Mouse (Mus musculus) hindbrain, postnatal 0 days (tissue): ENCODE results near the gene Gse1. TPM values are rescaled to one million over a fixed set of nuclear protein-coding genes. Genes with fewer than 3 reads are reported as not detected.

Source experiments
- ATAC-seq: fragments of 200-750 bp; cut with Nextera tagmentation; 2 replicates; pipeline ENCODE4 v1.8.0; 2017; ENCODE audit warnings: mild to moderate bottlenecking, moderate TSS enrichment, moderate library complexity
- DNase-seq: peaks from one replicate; pipeline ENCODE4 v3.0.0-alpha.2; 2015; ENCODE audit warnings: low spot score
- H3K27ac ChIP-seq: fragments of 300-500 bp; sonication (generic); 2 replicates; pipeline ENCODE4 v1.5.1; 2014; ENCODE audit warnings: mild to moderate bottlenecking
- H3K27me3 ChIP-seq: fragments of 300-500 bp; sonication (generic); 2 replicates; pipeline ENCODE4 v1.6.1; 2014; ENCODE audit warnings: low read length, mixed read lengths; ENCODE audit not compliant: insufficient read depth
- H3K36me3 ChIP-seq: fragments of 300-500 bp; sonication (generic); 2 replicates; pipeline ENCODE4 v1.6.1; 2014; ENCODE audit warnings: low read length, mixed read lengths; ENCODE audit not compliant: insufficient read depth
- H3K4me1 ChIP-seq: fragments of 300-500 bp; sonication (generic); 2 replicates; pipeline ENCODE4 v1.6.1; 2014; ENCODE audit warnings: antibody characterized with exemption, low read length, mixed read lengths; ENCODE audit not compliant: insufficient read depth
- H3K4me2 ChIP-seq: fragments of 300-500 bp; sonication (generic); 2 replicates; pipeline ENCODE4 v1.6.1; 2014; ENCODE audit warnings: low read depth, mild to moderate bottlenecking, low read length, moderate library complexity, mixed read lengths
- H3K4me3 ChIP-seq: fragments of 300-500 bp; sonication (generic); 2 replicates; pipeline ENCODE4 v1.5.1; 2014; ENCODE audit warnings: low read length
- H3K9ac ChIP-seq: fragments of 300-500 bp; sonication (generic); replicated peaks from 2 replicates; pipeline ENCODE4 v1.6.1; 2014; ENCODE audit warnings: mild to moderate bottlenecking, low read length, moderate library complexity, mixed read lengths
- H3K9me3 ChIP-seq: fragments of 300-500 bp; sonication (generic); 2 replicates; pipeline ENCODE4 v1.6.1; 2016; ENCODE audit warnings: low read length, mixed read lengths
- CTCF ChIP-seq: IDR thresholded peaks from 2 replicates; pipeline ENCODE4 v1.5.1; 2016; ENCODE audit warnings: antibody characterized with exemption, control low read depth, low read depth
- WGBS: fragments of 180-500 bp; shearing (Covaris S2); extraction: QIAGEN DNeasy Blood & Tissue Kit; methylation state at CpG from one replicate; pipeline ENCODE4 v1.1.7; 2014; 5-methylcytosine and 5-hydroxymethylcytosine counted together
- polyA plus RNA-seq: library from polyadenylated mRNA; unstranded; fragments of >200 nt; fragmentation: Nextera tagmentation; extraction: Ambion mirVana; gene quantifications from 2 replicates; pipeline ENCODE4 v1.2.1, GENCODE M21; 2015
- total RNA-seq: library from RNA; depleted of rRNA; stranded (reverse); fragments of >200 nt; gene quantifications from 2 replicates; pipeline ENCODE4 v1.2.3, GENCODE M21; 2014

Gene Gse1
- total and polyA plus RNA-seq, 2 experiments from 2014 or later, result 13.4 to 48.3 TPM

DNA sequence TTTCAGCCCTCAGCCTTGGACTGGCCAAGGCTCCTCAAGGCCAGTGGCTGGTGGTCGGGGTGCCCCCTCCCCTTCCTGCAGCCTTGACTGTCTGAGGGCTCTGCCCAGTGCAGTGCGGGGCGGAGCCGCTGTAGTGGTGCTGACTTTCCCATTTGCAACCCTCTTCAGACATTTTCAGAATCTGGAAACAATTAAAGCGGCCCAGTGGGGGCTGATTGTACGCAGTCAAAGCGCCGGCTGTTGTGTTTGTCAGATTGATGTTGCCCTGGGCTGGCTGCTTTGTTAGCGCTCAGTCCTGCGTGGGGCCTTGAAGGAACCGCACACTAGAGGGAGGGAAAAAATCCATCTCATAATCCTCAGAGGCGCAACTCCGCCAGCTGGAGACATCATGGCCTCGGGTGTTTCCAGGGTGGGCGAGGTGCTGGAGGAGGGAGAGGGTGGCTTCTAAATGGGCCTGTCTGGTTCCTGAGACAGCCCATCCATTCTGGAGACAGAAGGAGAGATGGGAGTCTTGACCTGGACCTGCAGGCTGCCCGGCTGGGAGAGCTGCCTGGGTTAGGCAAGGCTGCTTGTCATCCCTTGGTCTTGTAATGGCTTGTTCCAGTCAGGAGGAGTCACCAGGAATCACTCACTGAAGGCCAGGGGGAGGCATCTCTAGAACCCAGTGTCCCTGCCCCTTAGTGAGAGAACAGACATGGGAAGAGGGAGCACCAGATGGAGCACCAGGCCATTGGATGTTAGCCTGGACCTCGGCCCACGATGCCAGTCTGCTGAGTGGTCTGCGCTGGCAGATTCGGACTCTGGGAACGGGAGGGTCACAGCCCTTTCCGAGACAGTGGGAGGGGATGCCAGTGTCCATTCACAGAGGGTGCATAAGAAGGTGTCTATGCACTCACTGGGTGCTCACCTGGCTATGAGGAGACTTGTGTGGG lies 70.6 kb downstream of the Gse1 start:
- Histone ChIP-seq H3K4me2 (no peak overlapping the region), H3K36me3 (no peaks in the 10 kb centered on the region), H3K9ac (0 out of 2 replicates have a peak overlapping the region, but pooled peaks have one; percentile 13), H3K4me3 (no peak overlapping the region), H3K4me1 (peaks cover 39% of the 10 kb centered on the region), H3K27me3 (no peaks in the 10 kb centered on the region), H3K27ac (peak overlapping the region; percentile 28), H3K9me3 (no peaks in the 10 kb centered on the region)
- peak; percentile 72 for DNase-seq
- no peak for TF ChIP-seq CTCF
- 31% methylated on average over 22 of the region's 22 CpGs for WGBS
- ATAC-seq, result peak; percentile 30

DNA sequence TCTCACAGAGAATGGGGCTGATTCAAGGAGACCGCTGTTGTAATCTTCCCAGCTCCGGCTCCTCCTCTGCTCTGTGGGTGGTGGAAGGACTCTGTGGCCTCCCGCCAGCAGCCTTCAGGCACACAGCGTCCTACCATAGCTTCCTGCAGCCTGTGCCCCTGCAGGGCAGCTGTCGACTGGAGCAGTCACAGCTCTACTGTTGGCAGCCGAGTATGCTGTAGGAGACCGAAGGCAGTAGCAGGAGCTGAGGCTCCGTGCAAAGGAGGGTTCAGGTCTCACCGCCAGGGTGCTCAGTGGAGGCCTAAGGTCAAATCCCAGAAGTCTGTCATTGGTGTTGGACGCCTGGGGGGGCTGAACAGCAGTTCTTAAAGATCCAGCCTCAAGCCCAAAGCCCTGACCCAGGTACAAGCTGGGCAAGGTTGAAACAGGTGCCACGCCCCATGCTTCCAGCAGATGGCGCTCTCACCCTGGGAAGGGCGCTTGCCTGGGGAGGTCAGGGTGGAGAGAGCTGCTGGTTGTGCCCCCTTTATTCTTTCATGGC lies 72.4 kb downstream of the Gse1 start:
- Histone ChIP-seq H3K9ac (no peak overlapping the region), H3K9me3 (no peaks in the 10 kb centered on the region), H3K27ac (peak overlapping the region; percentile 54), H3K4me1 (peaks cover 28% of the 10 kb centered on the region), H3K4me3 (no peak overlapping the region), H3K4me2 (0 out of 2 replicates have a peak overlapping the region, but pooled peaks have one; percentile 12), H3K36me3 (no peaks in the 10 kb centered on the region), H3K27me3 (no peaks in the 10 kb centered on the region)
- TF ChIP-seq CTCF, result peak; percentile 97
- DNase-seq (peak; percentile 81), ATAC-seq (peak; percentile 71)
- WGBS, result 4% methylated on average over 13 of the region's 13 CpGs

DNA sequence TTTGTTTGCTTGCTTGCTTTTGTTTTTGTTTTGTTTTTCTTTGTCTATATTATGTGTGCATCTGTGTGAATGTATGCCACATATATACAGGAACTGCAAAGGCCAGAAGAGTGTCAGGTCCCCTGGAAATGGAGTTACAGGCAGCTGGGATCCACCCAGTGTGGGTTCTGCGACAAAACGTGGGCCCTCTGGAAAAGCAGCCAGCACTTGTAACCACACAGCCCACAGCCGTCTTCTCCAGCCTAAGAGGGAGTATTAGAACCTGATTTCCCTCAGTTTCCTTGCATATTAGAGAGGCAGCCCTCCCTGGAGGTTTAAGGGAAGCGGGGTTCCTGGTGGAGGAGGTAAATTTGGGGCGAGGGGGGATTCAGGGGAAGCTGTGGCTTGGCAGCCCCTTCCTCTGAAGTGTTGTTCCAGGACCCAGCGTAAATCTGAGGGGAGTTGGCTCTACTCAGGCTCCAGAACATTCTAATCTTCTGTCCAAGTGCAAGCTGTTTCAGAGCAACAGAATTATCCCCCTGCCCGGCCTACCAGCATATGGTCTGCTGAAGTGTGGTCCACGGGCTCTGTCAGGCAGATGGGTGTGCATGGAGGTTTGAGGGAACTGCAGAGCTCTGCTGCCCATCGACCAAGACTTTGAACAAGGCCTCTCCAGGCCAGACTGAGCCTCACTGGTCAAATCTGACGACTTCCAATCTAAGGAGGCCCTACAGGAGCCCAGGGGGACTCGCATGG lies 74.9 kb downstream of the Gse1 start:
- Histone ChIP-seq H3K4me2 (no peak overlapping the region), H3K4me1 (peaks cover 35% of the 10 kb centered on the region), H3K4me3 (no peak overlapping the region), H3K36me3 (no peaks in the 10 kb centered on the region), H3K9me3 (no peaks in the 10 kb centered on the region), H3K9ac (no peak overlapping the region), H3K27ac (peak overlapping the region; percentile 75), H3K27me3 (no peaks in the 10 kb centered on the region)
- WGBS, result 54% methylated on average over 11 of the region's 11 CpGs
- peak; percentile 46 for DNase-seq
- no peak for TF ChIP-seq CTCF
- ATAC-seq, result no peak

DNA sequence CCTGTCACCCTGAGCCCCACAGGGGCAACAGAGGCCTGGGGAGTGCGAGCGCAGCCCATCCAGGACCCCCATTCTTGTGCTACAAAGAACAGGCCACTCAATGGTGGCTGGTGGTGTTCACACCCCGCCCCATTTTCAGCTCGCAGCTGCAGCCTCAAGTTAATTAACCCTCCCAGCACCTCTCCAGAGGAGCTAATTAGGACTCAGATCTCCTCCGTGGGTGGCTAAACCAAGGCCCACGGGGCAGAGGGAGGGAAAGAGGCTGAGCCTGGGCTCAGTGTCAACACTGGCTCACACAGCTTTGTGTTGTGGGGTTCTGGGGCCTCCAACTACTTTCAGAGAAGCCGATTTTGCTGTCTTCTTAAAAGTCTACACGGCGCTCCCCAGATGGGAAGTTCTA lies 75.8 kb downstream of the Gse1 start:
- ATAC-seq, result no peak
- Histone ChIP-seq H3K9ac (no peak overlapping the region), H3K27ac (peak overlapping the region; percentile 75)

DNA sequence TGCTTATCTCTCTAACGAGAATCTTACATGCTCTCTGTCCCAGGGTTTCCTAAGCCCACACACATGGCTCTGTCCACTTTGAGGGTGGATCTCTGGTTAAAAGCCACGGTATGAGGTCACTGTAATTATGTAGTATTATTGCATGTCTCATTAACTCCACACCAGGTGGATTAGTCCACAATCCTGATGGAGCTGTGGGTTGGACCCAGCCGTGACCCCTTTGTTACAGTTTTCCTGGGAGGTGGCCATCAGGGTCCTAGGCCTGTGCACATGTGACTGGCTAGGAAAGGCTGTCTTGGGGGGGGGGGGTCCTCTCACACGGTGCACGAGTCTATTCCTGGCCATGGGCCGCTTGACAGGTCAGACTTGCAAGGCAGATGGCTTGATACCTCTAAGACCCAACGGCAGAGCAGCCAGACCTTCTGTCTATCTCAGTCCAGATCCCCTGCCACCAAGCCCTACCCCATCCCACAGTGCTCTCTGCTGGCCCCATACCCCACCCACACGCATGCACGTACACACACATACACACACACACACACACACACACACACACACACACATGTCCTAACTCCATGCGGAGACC lies 77.6 kb downstream of the Gse1 start:
- no peak for TF ChIP-seq CTCF
- H3K4me1 ChIP-seq, result peaks cover 37% of the 10 kb centered on the region
- 69% methylated on average over 10 of the region's 10 CpGs for WGBS
- no peaks in the 10 kb centered on the region for H3K36me3 ChIP-seq
- ATAC-seq (peak; percentile 10; the same call in 1 of the 2 replicates), DNase-seq (peak; percentile 46)
- H3K27me3 ChIP-seq, result no peaks in the 10 kb centered on the region
- H3K9ac ChIP-seq, result no peak overlapping the region
- no peaks in the 10 kb centered on the region for H3K9me3 ChIP-seq
- no peak overlapping the region for H3K4me2 ChIP-seq
- H3K4me3 ChIP-seq, result no peak overlapping the region
- H3K27ac ChIP-seq, result no peak overlapping the region

More for the DNA sequence above, 75.8 kb downstream of the Gse1 start:
- no peaks in the 10 kb centered on the region for H3K36me3 ChIP-seq
- no peak overlapping the region for H3K4me3 ChIP-seq
- peaks cover 36% of the 10 kb centered on the region for H3K4me1 ChIP-seq
- no peaks in the 10 kb centered on the region for H3K9me3 ChIP-seq
- no peak overlapping the region for H3K4me2 ChIP-seq
- 32% methylated on average over 9 of the region's 9 CpGs for WGBS
- TF ChIP-seq CTCF, result no peak
- peak; percentile 69 for DNase-seq
- no peaks in the 10 kb centered on the region for H3K27me3 ChIP-seq

DNA sequence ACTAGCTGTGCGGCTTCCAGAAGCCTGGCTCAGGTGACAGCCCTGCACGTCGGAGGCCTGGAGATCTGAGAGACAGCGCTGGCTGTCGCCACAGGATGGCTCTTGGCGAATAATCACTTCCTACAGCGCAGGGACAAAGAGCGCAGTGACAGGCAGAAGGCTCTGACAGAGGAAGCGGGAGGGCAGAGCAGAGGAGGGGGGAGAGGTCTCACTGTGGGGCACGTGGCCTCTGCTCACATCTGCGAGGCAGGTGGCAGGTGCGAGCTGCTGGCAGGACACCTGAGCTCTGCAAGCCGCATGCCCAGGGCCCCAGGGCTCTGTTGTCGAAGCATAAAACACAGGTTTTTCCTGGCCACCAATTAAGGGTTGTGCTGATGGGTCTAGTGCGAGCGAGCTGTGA lies 78.8 kb downstream of the Gse1 start:
- Histone ChIP-seq H3K27ac (peak overlapping the region; percentile 76), H3K4me3 (no peak overlapping the region), H3K4me2 (no peak overlapping the region), H3K4me1 (peaks cover 37% of the 10 kb centered on the region), H3K9me3 (no peaks in the 10 kb centered on the region), H3K27me3 (no peaks in the 10 kb centered on the region), H3K9ac (no peak overlapping the region), H3K36me3 (no peaks in the 10 kb centered on the region)
- ATAC-seq (peak; percentile 49), DNase-seq (peak; percentile 79)
- 3% methylated on average over 16 of the region's 16 CpGs for WGBS
- no peak for TF ChIP-seq CTCF
